Mouse (Mus musculus): ENCODE results near the gene Mrps31. TPM values are rescaled to one million over a fixed set of nuclear protein-coding genes. Genes with fewer than 3 reads are reported as not detected.

Gene Mrps31
- polyA plus RNA-seq (2015; fragmentation: Nextera tagmentation; extraction: Ambion mirVana) = 32.1 and 33.3 TPM in 2 replicates

DNA sequence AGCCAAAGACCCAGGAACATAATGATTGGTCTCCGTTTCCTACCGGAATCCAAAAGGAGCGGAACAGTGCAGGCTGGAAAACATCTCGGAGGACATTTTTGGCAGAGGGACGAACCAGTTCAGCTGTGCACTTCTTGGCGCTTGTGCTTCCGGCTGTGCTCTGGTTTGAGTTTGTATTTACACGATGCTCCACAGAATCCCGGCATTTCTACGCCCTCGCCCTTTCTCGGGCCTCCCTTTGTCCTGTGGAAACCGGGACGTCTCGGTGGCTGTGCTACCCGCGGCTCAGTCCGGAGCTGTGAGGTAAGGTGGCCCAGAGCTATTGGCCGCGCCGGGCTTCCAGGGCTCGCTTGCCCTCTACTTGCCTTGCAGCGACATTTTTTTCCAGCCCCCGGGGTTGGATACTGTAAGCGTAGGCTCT is at the start of gene Mrps31:
TSS of gene Mrps31 (plus strand) at position 80 of the 421 bp plus-strand sequence.
- WGBS = under 1% methylated on average over 25 of the region's 25 CpGs

DNA sequence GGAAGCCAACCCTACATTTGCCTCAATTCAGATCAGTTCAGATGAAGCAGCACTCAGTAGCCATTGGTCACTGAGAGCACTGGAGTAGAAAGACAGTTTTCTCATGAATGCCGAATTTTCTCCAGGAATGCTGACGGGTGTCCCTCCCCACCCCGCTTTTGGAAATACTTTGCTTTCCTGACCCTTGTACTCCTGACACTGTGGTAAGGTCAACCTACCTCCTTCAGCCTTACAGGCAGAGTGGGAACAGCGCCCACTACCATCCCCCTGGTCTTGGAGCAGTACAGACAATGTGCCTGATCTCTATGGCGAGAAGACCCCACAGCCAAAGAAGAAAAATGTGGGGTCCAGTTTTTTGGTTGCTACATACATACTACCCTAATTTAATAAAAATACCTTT is 34.9 kb upstream of the Mrps31 start:
- Histone ChIP-seq H3K4me2 (no peak overlapping the region), H3K9me3 (no peaks in the 10 kb centered on the region), H3K9ac (no peak overlapping the region), H3K4me3 (no peak overlapping the region), H3K27ac (replicated peaks) (no peak overlapping the region), H3K27me3 (no peaks in the 10 kb centered on the region), H3K36me3 (peaks cover 6% of the 10 kb centered on the region; the same call in 1 of the 2 replicates), H3K4me1 (replicated peaks) (no peaks in the 10 kb centered on the region)
- WGBS = 94% methylated on average over 5 of the region's 5 CpGs
- ATAC-seq (ENCODE audit: low FRiP score, low read depth) = no peak

More for the DNA sequence above, at the start of gene Mrps31:
- H3K27ac ChIP-seq (replicated peaks) = peak within 1 kb of the TSS; percentile 85
- H3K27me3 ChIP-seq = no peaks in the 10 kb centered on the region
- H3K9ac ChIP-seq = peak within 1 kb of the TSS; percentile 78
- peak; percentile 97 for ATAC-seq (ENCODE audit: low FRiP score, low read depth)
- peaks cover 8% of the 10 kb centered on the region for H3K36me3 ChIP-seq
- H3K4me2 ChIP-seq = peak within 1 kb of the TSS; percentile 78
- H3K4me1 ChIP-seq (replicated peaks) = peaks cover 24% of the 10 kb centered on the region
- H3K4me3 ChIP-seq = peak within 1 kb of the TSS; percentile 71
- no peaks in the 10 kb centered on the region for H3K9me3 ChIP-seq

DNA sequence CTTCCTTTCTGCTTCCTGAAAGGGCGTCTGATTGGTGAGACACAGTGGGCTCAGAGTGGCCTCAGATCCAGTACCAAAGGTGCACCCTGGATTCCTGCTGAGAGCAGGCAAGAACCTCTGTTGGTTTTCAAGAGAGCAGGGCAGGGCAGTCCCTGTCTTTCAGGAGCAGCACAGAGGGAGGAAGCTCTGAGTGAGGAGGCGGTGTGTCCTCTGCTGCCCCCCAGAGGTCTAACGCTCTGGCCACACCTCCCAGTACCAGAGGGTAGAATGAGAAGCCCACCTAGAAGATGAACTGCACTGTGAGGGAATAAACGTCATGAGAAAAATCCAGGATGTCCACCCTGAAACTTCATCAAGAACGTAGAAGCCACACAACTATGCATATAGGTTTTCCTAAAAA is 34.3 kb upstream of the Mrps31 start:
- no peaks in the 10 kb centered on the region for H3K27me3 ChIP-seq
- H3K9ac ChIP-seq = no peak overlapping the region
- no peak overlapping the region for H3K4me3 ChIP-seq
- peak; percentile 63; the same call in 1 of the 2 replicates for ATAC-seq (ENCODE audit: low FRiP score, low read depth)
- no peaks in the 10 kb centered on the region for H3K9me3 ChIP-seq
- WGBS = 46% methylated on average over 5 of the region's 5 CpGs
- H3K27ac ChIP-seq (replicated peaks) = no peak overlapping the region
- no peak overlapping the region for H3K4me2 ChIP-seq
- peaks cover 9% of the 10 kb centered on the region; the same call in 1 of the 2 replicates for H3K36me3 ChIP-seq
- H3K4me1 ChIP-seq (replicated peaks) = no peaks in the 10 kb centered on the region

DNA sequence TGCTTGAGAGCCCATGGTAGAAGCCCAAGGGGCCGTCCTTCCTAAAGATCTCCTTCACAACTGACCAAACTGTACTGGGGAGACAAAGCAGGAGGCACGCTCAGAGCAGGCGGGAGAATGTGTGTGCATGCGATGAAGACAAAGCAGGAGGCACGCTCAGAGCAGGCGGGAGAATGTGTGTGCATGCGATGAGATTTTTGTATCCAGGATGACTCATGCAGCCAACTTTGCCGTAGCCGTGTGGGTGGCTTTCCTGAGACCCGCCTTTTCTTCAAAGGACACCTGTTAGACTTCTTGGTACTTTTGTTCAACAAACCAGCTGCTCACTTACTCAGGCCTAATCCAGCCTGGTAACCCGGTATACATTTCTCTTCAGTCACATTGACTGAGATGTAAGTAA is 30.2 kb upstream of the Mrps31 start:
- H3K27ac ChIP-seq (replicated peaks) = no peak overlapping the region
- H3K4me2 ChIP-seq = no peak overlapping the region
- ATAC-seq (ENCODE audit: low FRiP score, low read depth) = no peak
- H3K27me3 ChIP-seq = no peaks in the 10 kb centered on the region
- no peak overlapping the region for H3K4me3 ChIP-seq
- no peak overlapping the region for H3K9ac ChIP-seq
- H3K36me3 ChIP-seq = peaks cover 16% of the 10 kb centered on the region; the same call in 1 of the 2 replicates
- no peaks in the 10 kb centered on the region for H3K4me1 ChIP-seq (replicated peaks)
- WGBS = 93% methylated on average over 11 of the region's 11 CpGs
- H3K9me3 ChIP-seq = no peaks in the 10 kb centered on the region

DNA sequence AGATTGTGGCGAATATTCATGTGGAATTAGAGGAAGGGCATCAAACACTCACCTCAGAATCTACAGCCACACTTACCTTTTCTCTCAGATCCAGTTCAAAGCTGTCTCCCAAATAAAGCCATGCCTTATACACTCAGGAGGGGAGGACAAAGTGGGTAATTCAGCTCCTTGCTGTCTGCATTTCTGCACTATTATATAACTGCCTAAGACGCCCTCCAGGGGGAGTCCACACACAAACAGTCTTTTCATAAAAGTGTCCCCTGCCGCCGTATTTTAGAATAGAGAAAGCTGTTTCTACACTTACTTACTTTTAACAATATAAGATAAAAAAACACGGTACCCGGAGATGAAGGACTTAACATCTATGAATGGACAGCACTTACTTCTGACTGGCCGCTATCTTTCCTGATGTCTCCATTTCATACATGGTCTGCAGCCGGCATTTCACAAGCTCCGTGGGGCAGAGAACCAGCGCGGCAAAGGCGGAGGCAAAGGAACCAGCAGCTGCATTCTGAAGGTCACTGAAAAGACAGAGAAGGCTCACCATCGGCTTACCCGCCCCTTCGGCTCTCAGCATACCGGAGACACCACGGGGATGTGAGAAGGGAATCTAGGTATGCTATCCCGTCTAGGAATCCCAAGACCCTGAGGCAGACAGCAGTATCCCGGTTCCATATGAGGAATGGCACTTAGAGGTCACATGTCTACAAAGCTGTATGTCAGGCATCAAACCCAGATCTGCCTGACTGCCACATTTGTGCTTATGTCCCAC is 28.2 kb upstream of the Mrps31 start:
- 87% methylated on average over 19 of the region's 19 CpGs for WGBS
- H3K4me3 ChIP-seq = no peak overlapping the region
- ATAC-seq (ENCODE audit: low FRiP score, low read depth) = no peak
- H3K4me2 ChIP-seq = no peak overlapping the region
- no peaks in the 10 kb centered on the region for H3K4me1 ChIP-seq (replicated peaks)
- H3K9me3 ChIP-seq = no peaks in the 10 kb centered on the region
- peaks cover 16% of the 10 kb centered on the region; the same call in 1 of the 2 replicates for H3K36me3 ChIP-seq
- H3K27ac ChIP-seq (replicated peaks) = no peak overlapping the region
- H3K27me3 ChIP-seq = no peaks in the 10 kb centered on the region
- no peak overlapping the region for H3K9ac ChIP-seq

DNA sequence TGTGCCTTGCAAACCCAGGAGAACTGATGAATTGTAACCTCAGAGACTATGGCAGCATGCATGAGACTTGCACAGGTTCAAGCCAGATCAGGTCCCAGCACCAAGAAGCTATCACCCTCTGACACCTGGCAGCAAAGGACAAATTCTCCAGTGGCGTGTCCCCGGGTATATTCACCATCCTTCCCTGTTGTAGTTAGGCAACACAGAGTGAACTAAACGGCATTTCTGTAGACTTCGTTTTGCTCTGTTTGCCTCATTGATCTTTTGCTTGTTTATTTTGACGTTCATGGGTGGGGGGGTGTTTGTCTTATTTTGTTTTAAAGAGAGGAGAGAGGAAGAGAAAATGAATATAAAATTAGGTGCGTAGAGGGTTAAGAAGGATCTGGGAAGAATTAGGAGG is 26.0 kb upstream of the Mrps31 start:
- Histone ChIP-seq H3K27me3 (no peaks in the 10 kb centered on the region), H3K27ac (replicated peaks) (no peak overlapping the region), H3K4me2 (no peak overlapping the region), H3K4me1 (replicated peaks) (no peaks in the 10 kb centered on the region), H3K4me3 (no peak overlapping the region), H3K9me3 (no peaks in the 10 kb centered on the region), H3K36me3 (peaks cover 33% of the 10 kb centered on the region), H3K9ac (no peak overlapping the region)
- WGBS = 92% methylated on average over 6 of the region's 6 CpGs
- no peak for ATAC-seq (ENCODE audit: low FRiP score, low read depth)

DNA sequence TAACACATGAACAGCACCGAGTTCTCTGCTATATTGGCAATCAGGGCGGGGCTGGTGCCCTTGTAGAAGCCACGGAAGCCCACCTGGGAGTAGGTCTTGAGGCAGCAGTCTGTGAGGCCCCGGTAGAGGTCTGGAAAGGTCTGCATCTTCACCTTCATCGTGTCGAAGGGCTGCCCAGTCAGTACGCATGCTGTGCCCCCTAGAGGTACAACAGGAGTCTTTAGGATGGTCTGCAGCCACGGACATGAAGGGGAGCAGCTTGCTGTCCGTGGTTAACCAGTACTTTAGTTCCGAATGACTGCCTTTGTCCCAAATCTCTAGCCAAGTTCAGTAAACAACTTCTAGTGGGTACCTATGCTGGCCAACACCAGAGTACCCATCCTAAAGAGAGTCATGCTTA is 21.3 kb upstream of the Mrps31 start:
- WGBS = 80% methylated on average over 10 of the region's 10 CpGs

DNA sequence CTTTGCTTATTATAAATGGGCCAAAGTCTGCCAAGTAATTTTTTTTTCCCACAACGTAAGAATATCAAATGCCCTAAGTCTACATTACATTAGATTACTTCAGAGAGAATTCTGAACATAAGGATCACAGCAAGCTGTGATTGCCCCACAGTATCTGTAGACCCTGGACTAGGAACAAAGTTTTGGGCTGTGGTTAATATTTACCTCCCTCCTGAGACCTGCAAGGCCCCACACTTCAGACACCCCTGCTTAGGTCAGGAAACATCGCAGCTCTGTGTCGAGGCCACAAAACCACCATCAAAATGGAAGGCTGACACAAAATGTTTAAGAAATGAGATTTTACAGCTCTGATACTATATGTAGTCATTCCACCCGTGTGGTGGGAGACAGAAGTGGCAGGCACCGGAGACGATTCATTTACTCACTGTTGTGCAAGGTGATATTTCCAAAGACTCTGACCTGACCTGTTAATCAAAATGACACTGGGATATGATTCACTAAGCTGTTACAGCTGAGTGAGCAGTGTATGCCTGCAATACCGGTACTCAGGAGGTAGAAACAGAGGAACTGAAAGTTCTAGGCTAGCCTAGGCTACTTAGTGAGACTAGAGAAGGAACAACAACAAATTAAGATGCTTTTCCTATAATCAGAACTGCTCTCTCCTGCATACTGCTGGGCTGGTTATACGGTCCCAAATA is 20.2 kb upstream of the Mrps31 start:
- Histone ChIP-seq H3K36me3 (peaks cover 21% of the 10 kb centered on the region; the same call in 1 of the 2 replicates), H3K27ac (replicated peaks) (no peak overlapping the region), H3K4me3 (no peak overlapping the region), H3K9ac (no peak overlapping the region), H3K9me3 (no peaks in the 10 kb centered on the region), H3K4me2 (no peak overlapping the region), H3K4me1 (replicated peaks) (no peaks in the 10 kb centered on the region), H3K27me3 (no peaks in the 10 kb centered on the region)
- no peak for ATAC-seq (ENCODE audit: low FRiP score, low read depth)
- 91% methylated on average over 8 of the region's 8 CpGs for WGBS

More for the DNA sequence above, 21.3 kb upstream of the Mrps31 start:
- Histone ChIP-seq H3K27ac (replicated peaks) (no peak overlapping the region), H3K4me3 (no peak overlapping the region), H3K9ac (no peak overlapping the region), H3K4me1 (replicated peaks) (no peaks in the 10 kb centered on the region), H3K9me3 (no peaks in the 10 kb centered on the region), H3K36me3 (peaks cover 21% of the 10 kb centered on the region; the same call in 1 of the 2 replicates), H3K4me2 (no peak overlapping the region), H3K27me3 (no peaks in the 10 kb centered on the region)
- ATAC-seq (ENCODE audit: low FRiP score, low read depth) = no peak

DNA sequence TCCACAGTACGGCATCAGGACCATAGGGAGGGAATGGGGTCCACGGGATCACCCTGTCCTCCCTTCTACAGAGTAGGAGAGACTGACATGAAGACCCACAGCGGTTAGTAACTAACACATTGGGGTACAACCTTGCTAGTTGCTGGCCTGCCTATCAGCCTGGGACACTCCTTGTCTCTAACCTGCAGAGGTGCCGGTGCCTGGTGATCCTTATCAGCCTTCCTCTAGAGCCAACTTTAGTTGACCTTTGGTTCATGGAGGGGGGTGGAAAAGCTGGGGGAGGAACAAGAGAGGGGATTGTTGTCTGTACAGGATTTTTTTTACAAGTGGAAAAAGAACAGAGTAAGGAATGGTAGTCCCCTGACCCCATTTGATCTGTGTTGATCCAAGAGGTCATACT is 16.7 kb upstream of the Mrps31 start:
- H3K4me3 ChIP-seq = no peak overlapping the region
- no peak for ATAC-seq (ENCODE audit: low FRiP score, low read depth)
- H3K4me1 ChIP-seq (replicated peaks) = peaks cover 4% of the 10 kb centered on the region
- H3K9me3 ChIP-seq = no peaks in the 10 kb centered on the region
- WGBS = 92% methylated on average over 4 of the region's 4 CpGs
- no peak overlapping the region for H3K27ac ChIP-seq (replicated peaks)
- H3K27me3 ChIP-seq = no peaks in the 10 kb centered on the region
- H3K36me3 ChIP-seq = peaks cover 4% of the 10 kb centered on the region; the same call in 1 of the 2 replicates
- no peak overlapping the region for H3K4me2 ChIP-seq
- H3K9ac ChIP-seq = no peak overlapping the region

DNA sequence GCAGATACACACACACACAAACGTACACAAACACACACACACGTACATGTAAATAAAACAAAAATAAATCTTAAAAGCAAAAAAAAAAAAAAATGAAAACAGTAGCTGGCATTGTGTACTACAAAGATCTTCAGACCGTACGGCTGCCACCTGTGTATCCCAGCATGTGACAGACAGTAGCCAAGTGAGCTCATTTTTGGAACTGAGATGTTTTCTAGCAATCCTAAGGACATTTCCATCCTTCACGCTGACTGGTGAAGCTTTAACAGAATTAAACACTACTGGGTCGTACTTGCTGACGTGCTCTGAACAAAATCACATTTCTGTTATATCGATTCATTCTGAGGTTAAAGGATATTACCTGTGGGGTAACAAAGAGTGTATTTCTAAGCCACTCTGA is 15.9 kb upstream of the Mrps31 start:
- Histone ChIP-seq H3K4me2 (no peak overlapping the region), H3K4me1 (replicated peaks) (peaks cover 4% of the 10 kb centered on the region), H3K9ac (no peak overlapping the region), H3K27ac (replicated peaks) (no peak overlapping the region), H3K36me3 (no peaks in the 10 kb centered on the region), H3K27me3 (no peaks in the 10 kb centered on the region), H3K9me3 (no peaks in the 10 kb centered on the region), H3K4me3 (no peak overlapping the region)
- 93% methylated on average over 8 of the region's 8 CpGs for WGBS
- no peak for ATAC-seq (ENCODE audit: low FRiP score, low read depth)

DNA sequence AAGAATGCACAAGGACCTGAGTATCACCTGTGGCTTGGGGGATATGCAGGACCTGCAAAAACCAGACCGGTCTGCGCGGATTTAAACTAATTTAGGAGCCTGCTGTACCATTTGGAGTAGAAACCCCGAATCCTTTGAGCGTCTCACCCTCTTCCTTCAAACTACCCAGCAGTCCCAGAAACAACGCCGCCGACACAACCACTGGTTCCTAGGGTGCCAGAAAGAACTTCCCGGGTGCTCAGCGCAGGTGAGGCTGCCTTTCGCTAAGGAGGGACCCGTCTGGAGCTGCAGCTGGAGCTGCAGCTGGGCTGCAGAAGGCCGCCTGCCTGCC is 13.4 kb upstream of the Mrps31 start:
- no peaks in the 10 kb centered on the region for H3K36me3 ChIP-seq
- 0 out of 2 replicates have a peak, but pooled peaks have one; percentile 9 for ATAC-seq (ENCODE audit: low FRiP score, low read depth)
- H3K27me3 ChIP-seq = no peaks in the 10 kb centered on the region
- peaks cover 4% of the 10 kb centered on the region for H3K4me1 ChIP-seq (replicated peaks)
- H3K4me2 ChIP-seq = peak overlapping the region; percentile 82
- H3K9ac ChIP-seq = peak overlapping the region; percentile 83
- under 1% methylated on average over 13 of the region's 13 CpGs for WGBS
- H3K4me3 ChIP-seq = peak overlapping the region; percentile 92
- peak overlapping the region; percentile 90 for H3K27ac ChIP-seq (replicated peaks)
- no peaks in the 10 kb centered on the region for H3K9me3 ChIP-seq

All from hindbrain, embryonic 15.5 days (tissue).